25 mouse cellular contexts compared by ENCODE assay signal in genomic region chr13:19081932-19082331, GRCm38 (mm10).
DNase-seq lines count a peak whose midpoint lies in the region; ATAC-seq and TF ChIP-seq lines count a peak whose summit lies in the region.
"Had no signal": no experiment of that assay in that cellular context is flagged by ENCODE, and none has a peak within 500 bp of the region (broad histone marks: within the 10 kb centered on the region; RNA-seq: fewer than 3 reads in every experiment).

No protein-coding gene starts in this region.

- no peak overlapping the region for H3K4me3 ChIP-seq in lung, embryonic 14.5 days (ENCODE audit: low read depth, low read length)
- H3K4me3 ChIP-seq in lung, adult 2 months (replicated peaks; ENCODE audit: extremely low read depth, low read depth, low read length): no peak overlapping the region
- H3K4me3 ChIP-seq: embryonic facial prominence, embryonic 10.5 days; embryonic facial prominence, embryonic 12.5 days; forebrain, embryonic 13.5 days had no signal

- no peaks in the 10 kb centered on the region for H3K4me1 ChIP-seq in lung, embryonic 14.5 days (ENCODE audit: insufficient read depth)
- H3K4me1 ChIP-seq in lung, adult 2 months (ENCODE audit: control insufficient read depth, insufficient read depth, low read length): no peaks in the 10 kb centered on the region
- H3K4me1 ChIP-seq: embryonic facial prominence, embryonic 10.5 days; embryonic facial prominence, embryonic 12.5 days; forebrain, embryonic 13.5 days had no signal

- H3K27me3 ChIP-seq in lung, embryonic 14.5 days (ENCODE audit: insufficient read depth, low read length): no peaks in the 10 kb centered on the region
- H3K27me3 ChIP-seq: CH12.LX; embryonic facial prominence, embryonic 12.5 days; forebrain, embryonic 13.5 days; Patski had no signal

- WGBS in lung, embryonic 14.5 days: 77% methylated on average over 4 of the region's 4 CpGs
- 68% methylated on average over 4 of the region's 4 CpGs for WGBS in lung, adult 2 months

- no peak for TF ChIP-seq CTCF in lung, embryonic 14.5 days (IDR thresholded peaks at IDR 0.05; ENCODE audit: low read depth)
- no peak for TF ChIP-seq CTCF in lung, adult 2 months (IDR thresholded peaks at IDR 0.05; ENCODE audit: insufficient read depth, low read length)

- no peak for TF ChIP-seq POLR2A in lung, adult 2 months (IDR thresholded peaks at IDR 0.05; ENCODE audit: borderline replicate concordance, extremely low read depth, low read depth, low read length)

- peak; percentile 20 for DNase-seq in lung, embryonic 14.5 days
- no peak for DNase-seq in lung, adult 2 months
- peak; percentile 51 for DNase-seq in lung, postnatal 10 days
- DNase-seq in lung, postnatal 25 days (ENCODE audit: low spot score): peak; percentile 41
- peak; percentile 25 to 35 for DNase-seq in lung, postnatal 4 days
- DNase-seq in kidney, adult 18-20 months: no peak
- DNase-seq in thymus, postnatal 14 days: no peak
- no peak for DNase-seq in layer of hippocampus, postnatal 36 days
- DNase-seq: adrenal gland, adult 8-10 months; adrenal gland, postnatal 14 days; adrenal gland, postnatal 36 days; B cell, adult 2 months; cerebellum, adult 11-12 months; cerebellum, adult 2 months; cerebellum, adult 9-10 months; cerebellum, postnatal 10 days; cerebellum, postnatal 25 days had no signal

- H3K9me3 ChIP-seq in lung, embryonic 14.5 days (ENCODE audit: low read depth, low read length): no peaks in the 10 kb centered on the region
- H3K9me3 ChIP-seq: embryonic facial prominence, embryonic 10.5 days; embryonic facial prominence, embryonic 12.5 days; forebrain, embryonic 13.5 days; G1E had no signal

- H3K36me3 ChIP-seq in lung, embryonic 14.5 days (ENCODE audit: insufficient read depth): no peaks in the 10 kb centered on the region
- H3K36me3 ChIP-seq: embryonic facial prominence, embryonic 10.5 days; embryonic facial prominence, embryonic 12.5 days; G1E had no signal

- no peak for ATAC-seq in lung, embryonic 14.5 days (ENCODE audit: insufficient read depth)
- ATAC-seq: activated CD4-positive, CD25-positive, alpha-beta regulatory T cell, adult 4 months; CD4-positive, CD25-positive, alpha-beta regulatory T cell, adult 4 months; forebrain, embryonic 13.5 days; Patski had no signal

- no peak overlapping the region for H3K27ac ChIP-seq in lung, embryonic 14.5 days (ENCODE audit: low read depth)
- H3K27ac ChIP-seq: embryonic facial prominence, embryonic 10.5 days; embryonic facial prominence, embryonic 12.5 days; forebrain, embryonic 13.5 days had no signal

- no peak overlapping the region for H3K9ac ChIP-seq in lung, embryonic 14.5 days
- H3K9ac ChIP-seq: embryonic facial prominence, embryonic 12.5 days; forebrain, embryonic 13.5 days had no signal

- H3K4me2 ChIP-seq in lung, embryonic 14.5 days: no peak overlapping the region
- H3K4me2 ChIP-seq: embryonic facial prominence, embryonic 12.5 days; forebrain, embryonic 13.5 days had no signal

Comparison
In these comparisons a context has a peak if more than half of its experiments do, and no peak if none do; other contexts are left out.
1. DNase-seq: peak in lung, embryonic 14.5 days (single experiment), lung, postnatal 10 days (single experiment), lung, postnatal 25 days (single experiment) and lung, postnatal 4 days (2 of 2); none in lung, adult 2 months (single experiment), kidney, adult 18-20 months (single experiment), thymus, postnatal 14 days (single experiment) and layer of hippocampus, postnatal 36 days (0 of 2).